14 mouse cellular contexts compared by ENCODE assay signal in genomic region chr9:33760701-33761100, GRCm38 (mm10).
"Had no signal": no experiment of that assay in that cellular context is flagged by ENCODE, and none has a peak within 500 bp of the region (broad histone marks: within the 10 kb centered on the region; RNA-seq: fewer than 3 reads in every experiment).

No protein-coding gene starts in this region.

- H3K4me3 ChIP-seq: intestine, embryonic 15.5 days; layer of hippocampus, adult 2 months; limb, embryonic 13.5 days; liver, embryonic 12.5 days; midbrain, embryonic 12.5 days; neural tube, embryonic 13.5 days; stomach, embryonic 15.5 days had no signal

- H3K4me1 ChIP-seq: intestine, embryonic 15.5 days; limb, embryonic 13.5 days; liver, embryonic 12.5 days; midbrain, embryonic 12.5 days; neural tube, embryonic 13.5 days; stomach, embryonic 15.5 days had no signal

- H3K4me2 ChIP-seq: intestine, embryonic 15.5 days; limb, embryonic 13.5 days; liver, embryonic 12.5 days; midbrain, embryonic 12.5 days; neural tube, embryonic 13.5 days; stomach, embryonic 15.5 days had no signal

- H3K36me3 ChIP-seq: intestine, embryonic 15.5 days; limb, embryonic 13.5 days; liver, embryonic 12.5 days; midbrain, embryonic 12.5 days; neural tube, embryonic 13.5 days; stomach, embryonic 15.5 days had no signal

- H3K27me3 ChIP-seq: intestine, embryonic 15.5 days; limb, embryonic 13.5 days; liver, embryonic 12.5 days; midbrain, embryonic 12.5 days; neural tube, embryonic 13.5 days; stomach, embryonic 15.5 days had no signal

- H3K9me3 ChIP-seq: intestine, embryonic 15.5 days; limb, embryonic 13.5 days; liver, embryonic 12.5 days; midbrain, embryonic 12.5 days; neural tube, embryonic 13.5 days; stomach, embryonic 15.5 days had no signal

- ATAC-seq: intestine, embryonic 15.5 days; liver, embryonic 12.5 days; midbrain, embryonic 16.5 days had no signal

- H3K9ac ChIP-seq: intestine, embryonic 15.5 days; limb, embryonic 13.5 days; liver, embryonic 12.5 days; midbrain, embryonic 12.5 days; neural tube, embryonic 13.5 days; stomach, embryonic 15.5 days had no signal

- H3K27ac ChIP-seq: intestine, embryonic 15.5 days; layer of hippocampus, adult 2 months; limb, embryonic 13.5 days; liver, embryonic 12.5 days; midbrain, embryonic 12.5 days; neural tube, embryonic 13.5 days; stomach, embryonic 15.5 days had no signal

- DNase-seq: kidney, postnatal 4 days; retina, postnatal 1 day; right cerebral cortex, postnatal 4 days; spleen, adult 18-20 months; thymus, adult 2 months; thymus, postnatal 25 days had no signal
